Mouse (Mus musculus) neutrophil, adult 83 days (primary cell): ENCODE measurements around the gene Tas2r117. TPM values are rescaled to one million over a fixed set of nuclear protein-coding genes. Genes with fewer than 3 reads are reported as not detected.

Experiments
- total RNA-seq, 2 experiments: library from RNA; stranded (reverse); gene quantifications; one replicate each; pipeline ENCODE4 v1.2.4; 2023

Gene Tas2r117
- not detected for total RNA-seq

GRCm38 (mm10) chr6:132802518-132802917 lies at the start of gene Tas2r117:
TSS of gene Tas2r117 (plus strand) at chr6:132802818.

GRCm38 (mm10) chr6:132754430-132754829 lies 48.2 kb upstream of the Tas2r117 start, which contains the start of gene Tas2r124:
TSS of gene Tas2r124 (plus strand) at chr6:132754730.

GRCm38 (mm10) chr6:132761831-132762230 lies 40.8 kb upstream of the Tas2r117 start, which contains the start of gene Tas2r102:
TSS of gene Tas2r102 (plus strand) at chr6:132762131.

GRCm38 (mm10) chr6:132778062-132778461 lies 24.6 kb upstream of the Tas2r117 start, which contains the start of gene Tas2r136:
TSS of gene Tas2r136 (minus strand) at chr6:132778162.

GRCm38 (mm10) chr6:132846842-132847241 lies 44.2 kb downstream of the Tas2r117 start, which contains the start of gene Tas2r123:
TSS of gene Tas2r123 (plus strand) at chr6:132847142.

Other genes with a start within 250 kb of the Tas2r117 start
- gene Prh1, start 233.0 kb upstream of the Tas2r117 start, total RNA-seq, result not detected
- gene Prp2, start 206.9 kb upstream of the Tas2r117 start, total RNA-seq, result not detected
- not detected for gene A630073D07Rik, start 151.3 kb upstream of the Tas2r117 start, total RNA-seq
- not detected for gene Tas2r120, start 145.9 kb upstream of the Tas2r117 start, total RNA-seq
- not detected for gene Tas2r121, start 101.8 kb upstream of the Tas2r117 start, total RNA-seq
- not detected for gene Tas2r122, start 90.9 kb upstream of the Tas2r117 start, total RNA-seq
- not detected for gene Tas2r115, start 64.8 kb upstream of the Tas2r117 start, total RNA-seq
- gene Tas2r124, start 48.1 kb upstream of the Tas2r117 start, total RNA-seq, result not detected
- not detected for gene Tas2r102, start 40.7 kb upstream of the Tas2r117 start, total RNA-seq
- gene Tas2r136, start 24.7 kb upstream of the Tas2r117 start, total RNA-seq, result not detected
- not detected for gene Tas2r123, start 44.3 kb downstream of the Tas2r117 start, total RNA-seq
- gene Tas2r116, start 52.6 kb downstream of the Tas2r117 start, total RNA-seq, result not detected
- not detected for gene Tas2r110, start 65.2 kb downstream of the Tas2r117 start, total RNA-seq
- gene Tas2r113, start 90.2 kb downstream of the Tas2r117 start, total RNA-seq, result not detected
- gene Tas2r125, start 106.8 kb downstream of the Tas2r117 start, total RNA-seq, result not detected
- gene Tas2r129, start 148.3 kb downstream of the Tas2r117 start, total RNA-seq, result not detected
- gene Tas2r131, start 155.1 kb downstream of the Tas2r117 start, total RNA-seq, result not detected
- not detected for gene Tas2r109, start 178.1 kb downstream of the Tas2r117 start, total RNA-seq
- gene Tas2r103, start 234.3 kb downstream of the Tas2r117 start, total RNA-seq, result not detected